13 mouse cellular contexts compared by ENCODE assay signal in genomic region chr11:120692471-120693011, GRCm38 (mm10). TPM values are rescaled to one million over a fixed set of nuclear protein-coding genes. Genes with fewer than 3 reads are reported as not detected.
DNase-seq lines count a peak whose midpoint lies in the region; ATAC-seq and TF ChIP-seq lines count a peak whose summit lies in the region.
"Had no signal": no experiment of that assay in that cellular context is flagged by ENCODE, and none has a peak within 500 bp of the region (broad histone marks: within the 10 kb centered on the region; RNA-seq: fewer than 3 reads in every experiment).

No protein-coding gene starts in this region.

- peaks cover 16% of the 10 kb centered on the region; the same call in 1 of the 2 replicates for H3K4me1 ChIP-seq in small intestine, adult 2 months (ENCODE audit: control insufficient read depth, insufficient read depth, insufficient read length, low read length)
- peaks cover 7% of the 10 kb centered on the region for H3K4me1 ChIP-seq in midbrain, embryonic 14.5 days (ENCODE audit: control insufficient read depth, insufficient read depth, low read length)

- H3K27me3 ChIP-seq in small intestine, adult 2 months (ENCODE audit: control insufficient read depth, insufficient read depth, low read length) = no peaks in the 10 kb centered on the region
- H3K27me3 ChIP-seq in midbrain, embryonic 14.5 days (ENCODE audit: control insufficient read depth, insufficient read depth, low read length) = no peaks in the 10 kb centered on the region
- H3K27me3 ChIP-seq: midbrain, embryonic 12.5 days; stomach, embryonic 15.5 days had no signal

- intact Hi-C loops in gastrocnemius, adult 2 months (cut with DNase I) = no loop called here

- peak overlapping the region; percentile 35 for H3K27ac ChIP-seq in gastrocnemius, adult 2 months
- peak overlapping the region; percentile 92 for H3K27ac ChIP-seq in small intestine, adult 2 months (ENCODE audit: insufficient read depth, low read depth, low read length)
- no peak overlapping the region for H3K27ac ChIP-seq in midbrain, embryonic 14.5 days (replicated peaks; ENCODE audit: low read depth, low read length)
- H3K27ac ChIP-seq: limb, embryonic 10.5 days; midbrain, embryonic 12.5 days; stomach, embryonic 15.5 days had no signal

- DNase-seq in gastrocnemius, adult 2 months = peak; percentile 53
- DNase-seq in gastrocnemius, adult 18-20 months (ENCODE audit: low spot score) = no peak
- peak; percentile 84 for DNase-seq in kidney, adult 11 months
- DNase-seq in kidney, postnatal 10 days = no peak
- DNase-seq in right cerebral cortex, postnatal 10 days (ENCODE audit: low spot score in 2 of 2) = peak; percentile 64 to 66
- DNase-seq in right cerebral cortex, adult 2 months (ENCODE audit: low spot score in 2 of 2) = no peak
- no peak for DNase-seq in midbrain, embryonic 14.5 days
- DNase-seq: cerebellum, adult 9-10 months had no signal

- peak; percentile 2; the same call in 1 of the 2 replicates for TF ChIP-seq CTCF in gastrocnemius, adult 2 months (IDR thresholded peaks at IDR 0.05)
- TF ChIP-seq CTCF in small intestine, adult 2 months (IDR thresholded peaks at IDR 0.05; ENCODE audit: extremely low read depth, insufficient read length, insufficient replicate concordance, low read depth, low read length) = no peak

- no peak overlapping the region for H3K4me2 ChIP-seq in midbrain, embryonic 14.5 days (ENCODE audit: low read length)
- H3K4me2 ChIP-seq: midbrain, embryonic 12.5 days; stomach, embryonic 15.5 days had no signal

- no peak for TF ChIP-seq POLR2A in small intestine, adult 2 months (IDR thresholded peaks at IDR 0.05; ENCODE audit: low read depth, low read length)

- H3K36me3 ChIP-seq in small intestine, adult 2 months (ENCODE audit: control insufficient read depth, insufficient read depth, low read length) = peaks cover 35% of the 10 kb centered on the region
- peaks cover 56% of the 10 kb centered on the region for H3K36me3 ChIP-seq in midbrain, embryonic 14.5 days (ENCODE audit: control insufficient read depth, insufficient read depth, low read length)

- no peak for ATAC-seq in midbrain, embryonic 14.5 days (ENCODE audit: low FRiP score, low TSS enrichment)
- ATAC-seq: CD4-positive, CD25-positive, alpha-beta regulatory T cell, adult 4 months had no signal

- H3K9me3 ChIP-seq in midbrain, embryonic 14.5 days (ENCODE audit: control insufficient read depth, low read length) = no peaks in the 10 kb centered on the region
- H3K9me3 ChIP-seq: limb, embryonic 10.5 days; midbrain, embryonic 12.5 days; stomach, embryonic 15.5 days had no signal

- no peak overlapping the region for H3K9ac ChIP-seq in midbrain, embryonic 14.5 days (replicated peaks; ENCODE audit: low read length)
- H3K9ac ChIP-seq: midbrain, embryonic 12.5 days; stomach, embryonic 15.5 days had no signal

- 33% methylated on average over 4 of the region's 4 CpGs for WGBS in small intestine, adult 2 months
- WGBS in midbrain, embryonic 14.5 days = 96% methylated on average over 4 of the region's 4 CpGs

- H3K4me3 ChIP-seq in gastrocnemius, adult 2 months = no peak overlapping the region
- H3K4me3 ChIP-seq in small intestine, adult 2 months (ENCODE audit: low read depth, low read length) = no peak overlapping the region
- no peak overlapping the region for H3K4me3 ChIP-seq in midbrain, embryonic 14.5 days (replicated peaks; ENCODE audit: low read depth, low read length)
- H3K4me3 ChIP-seq: limb, embryonic 10.5 days; midbrain, embryonic 12.5 days; stomach, embryonic 15.5 days had no signal

RNA-seq across cellular contexts. Expression of gene Aspscr1, which starts 19.8 kb away (rescaled TPM):
- 10 to 100 TPM; 31.2 to 32.4 TPM for total RNA-seq in gastrocnemius, adult 2 months (2021)
- 10 to 100 TPM; 31.1 to 33.4 TPM for total RNA-seq in gastrocnemius, adult 18-20 months (2021)
- 86.9 and 138 TPM in 2 replicates for polyA plus RNA-seq in small intestine, adult 2 months (2012; rRNA removed)
- polyA plus RNA-seq in midbrain, embryonic 14.5 days (2014; fragmentation: Nextera tagmentation; extraction: Ambion mirVana) = 136 and 141 TPM in 2 replicates

RNA-seq across cellular contexts. Expression of gene Cenpx, which starts 21.0 kb away (rescaled TPM):
- 10 to 100 TPM; 22.1 to 32.3 TPM for total RNA-seq in gastrocnemius, adult 2 months (2021)
- total RNA-seq in gastrocnemius, adult 18-20 months (2021) = 10 to 100 TPM; 24.2 to 32.0 TPM
- 38.4 and 46.2 TPM in 2 replicates for polyA plus RNA-seq in small intestine, adult 2 months (2012; rRNA removed)
- polyA plus RNA-seq in midbrain, embryonic 14.5 days (2014; fragmentation: Nextera tagmentation; extraction: Ambion mirVana) = 99.1 and 105 TPM in 2 replicates

RNA-seq across cellular contexts. Expression of gene Lrrc45, which starts 21.2 kb away (rescaled TPM):
- total RNA-seq in gastrocnemius, adult 2 months (2021) = 1 to 10 TPM; 3.6 to 4.4 TPM
- total RNA-seq in gastrocnemius, adult 18-20 months (2021) = 1 to 10 TPM; 2.3 to 3.0 TPM
- polyA plus RNA-seq in small intestine, adult 2 months (2012; rRNA removed) = 22.0 and 23.9 TPM in 2 replicates
- polyA plus RNA-seq in midbrain, embryonic 14.5 days (2014; fragmentation: Nextera tagmentation; extraction: Ambion mirVana) = 50.4 and 72.1 TPM in 2 replicates

RNA-seq across cellular contexts. Expression of gene Rac3, which starts 28.7 kb away (rescaled TPM):
- 1 to 10 TPM in 1 of 2 experiments, under 1 TPM in 1; 0.87 to 1.3 TPM for total RNA-seq in gastrocnemius, adult 2 months (2021)
- total RNA-seq in gastrocnemius, adult 18-20 months (2021) = 1 to 10 TPM in 1 of 2 experiments, under 1 TPM in 1; 0.95 to 1.3 TPM
- polyA plus RNA-seq in small intestine, adult 2 months (2012; rRNA removed) = 4.1 and 5.1 TPM in 2 replicates
- polyA plus RNA-seq in midbrain, embryonic 14.5 days (2014; fragmentation: Nextera tagmentation; extraction: Ambion mirVana) = 113 and 646 TPM in 2 replicates
- polyA plus RNA-seq: CD4-positive, CD25-positive, alpha-beta regulatory T cell, adult 4 months had no signal

RNA-seq across cellular contexts. Expression of gene Notum, which starts 31.6 kb away (rescaled TPM):
- total RNA-seq in gastrocnemius, adult 2 months (2021) = not detected
- total RNA-seq in gastrocnemius, adult 18-20 months (2021) = not detected
- polyA plus RNA-seq in small intestine, adult 2 months (2012; rRNA removed) = 0.67 and 0.99 TPM in 2 replicates
- polyA plus RNA-seq in midbrain, embryonic 14.5 days (2014; fragmentation: Nextera tagmentation; extraction: Ambion mirVana) = 0.59 and 1.3 TPM in 2 replicates
- polyA plus RNA-seq: CD4-positive, CD25-positive, alpha-beta regulatory T cell, adult 4 months had no signal

Comparison
In these comparisons a context has a peak if more than half of its experiments do, and no peak if none do; other contexts are left out.
1. DNase-seq: peak in gastrocnemius, adult 2 months (single experiment), kidney, adult 11 months (single experiment) and right cerebral cortex, postnatal 10 days (2 of 2); none in gastrocnemius, adult 18-20 months (single experiment), kidney, postnatal 10 days (single experiment), right cerebral cortex, adult 2 months (0 of 2) and midbrain, embryonic 14.5 days (single experiment).